Mouse (Mus musculus) embryo, embryonic 9.5 days (tissue): ENCODE results near the gene Enho.

Experiments used
- DNase-seq: peaks from one replicate; pipeline ENCODE4 v3.0.0-alpha.2; 2017; ENCODE audit errors: extremely low spot score

Gene Enho

GRCm38 (mm10) chr4:41634631-41635030 is 5.5 kb downstream of the Enho start:
- DNase-seq = no peak

GRCm38 (mm10) chr4:41633001-41633400 is 7.1 kb downstream of the Enho start:
- no peak for DNase-seq

GRCm38 (mm10) chr4:41631390-41631789 is 8.7 kb downstream of the Enho start:
- peak; percentile 69 for DNase-seq

- no peak for DNase-seq
Observed at GRCm38 (mm10) chr4:41630196-41630595, 9.9 kb downstream of the Enho start.

- DNase-seq = peak; percentile 75
Observed at GRCm38 (mm10) chr4:41628202-41628927, 11.8 kb downstream of the Enho start.

GRCm38 (mm10) chr4:41622071-41622470 is 18.1 kb downstream of the Enho start:
- DNase-seq = no peak

- DNase-seq = no peak
Observed at GRCm38 (mm10) chr4:41618916-41619746, 21.0 kb downstream of the Enho start.

GRCm38 (mm10) chr4:41615661-41616599 is 24.2 kb downstream of the Enho start:
- DNase-seq = no peak

- DNase-seq = peak; percentile 79
Observed at GRCm38 (mm10) chr4:41614156-41614555, 26.0 kb downstream of the Enho start.

GRCm38 (mm10) chr4:41612166-41612565 is 28.0 kb downstream of the Enho start:
- no peak for DNase-seq

GRCm38 (mm10) chr4:41610594-41610980 is 29.5 kb downstream of the Enho start:
- no peak for DNase-seq

- no peak for DNase-seq
Observed at GRCm38 (mm10) chr4:41609681-41610593, 30.2 kb downstream of the Enho start.

GRCm38 (mm10) chr4:41606784-41607183 is 33.3 kb downstream of the Enho start:
- peak; percentile 55 for DNase-seq

GRCm38 (mm10) chr4:41604476-41605396 is 35.4 kb downstream of the Enho start:
- no peak for DNase-seq

- DNase-seq = no peak
Observed at GRCm38 (mm10) chr4:41602818-41603217, 37.3 kb downstream of the Enho start.
